21 mouse cellular contexts compared by ENCODE assay signal in genomic region chr17:27123103-27123502, GRCm38 (mm10). TPM values are rescaled to one million over a fixed set of nuclear protein-coding genes. Genes with fewer than 3 reads are reported as not detected.
A peak's percentile ranks its signal among the peaks of the same experiment; 100 is the strongest.
DNase-seq lines count a peak whose midpoint lies in the region; TF ChIP-seq lines count a peak whose summit lies in the region.
"Had no signal": no experiment of that assay in that cellular context is flagged by ENCODE, and none has a peak within 500 bp of the region (broad histone marks: within the 10 kb centered on the region; RNA-seq: fewer than 3 reads in every experiment).

No protein-coding gene starts in this region.

- intact Hi-C loops in heart, postnatal 10 days (cut with DNase I): no loop called here

- H3K4me3 ChIP-seq in layer of hippocampus, adult 2 months: no peak overlapping the region
- H3K4me3 ChIP-seq in cortical plate, adult 2 months (ENCODE audit: insufficient read depth, low read length): no peak overlapping the region
- H3K4me3 ChIP-seq: embryonic facial prominence, embryonic 13.5 days; embryonic facial prominence, embryonic 15.5 days; erythroblast, embryonic 14.5 days; forebrain, embryonic 10.5 days; forebrain, embryonic 12.5 days had no signal

- TF ChIP-seq CTCF in layer of hippocampus, adult 2 months (conservative IDR thresholded peaks at IDR 0.05): no peak
- TF ChIP-seq CTCF in cortical plate, adult 2 months (IDR thresholded peaks at IDR 0.05; ENCODE audit: extremely low read depth, insufficient read depth, low read length): no peak

- no peak for TF ChIP-seq POLR2A in cortical plate, adult 2 months (IDR thresholded peaks at IDR 0.05; ENCODE audit: extremely low read depth, insufficient read depth, low read length)

- H3K4me1 ChIP-seq in cortical plate, adult 2 months (ENCODE audit: control insufficient read depth, insufficient read depth, low read length): peaks cover 8% of the 10 kb centered on the region

- DNase-seq in heart, adult 11 months: peak; percentile 92
- no peak for DNase-seq in heart, postnatal 10 days
- DNase-seq in layer of hippocampus, adult 2 months (ENCODE audit: low spot score in 2 of 2): no peak
- DNase-seq in layer of hippocampus, adult 11-12 months (ENCODE audit: low spot score): no peak
- DNase-seq: adrenal gland, adult 8-10 months; adrenal gland, postnatal 14 days; adrenal gland, postnatal 36 days; B cell, adult 2 months; cerebellum, adult 2 months; cerebellum, postnatal 10 days; embryo, embryonic 11 days had no signal

- peak overlapping the region; percentile 46; the same call in 1 of the 2 replicates for H3K27ac ChIP-seq in layer of hippocampus, adult 2 months
- H3K27ac ChIP-seq in cortical plate, adult 2 months (ENCODE audit: insufficient read depth, low read length): peak overlapping the region; percentile 19; the same call in 1 of the 2 replicates
- H3K27ac ChIP-seq: embryonic facial prominence, embryonic 13.5 days; embryonic facial prominence, embryonic 15.5 days; forebrain, embryonic 12.5 days had no signal

RNA-seq across cellular contexts. Expression of gene Uqcc2, which starts 10.6 kb away (rescaled TPM):
- total RNA-seq in heart, postnatal 10 days (2021): 100 to 1,000 TPM; 278 to 279 TPM
- 100 to 1,000 TPM; 182 to 220 TPM for total RNA-seq in layer of hippocampus, adult 2 months (2021)
- polyA plus RNA-seq in cortical plate, adult 2 months (2012; rRNA removed): 438 and 459 TPM in 2 replicates

RNA-seq across cellular contexts. Expression of gene Ip6k3, which starts 44.5 kb away (rescaled TPM):
- total RNA-seq in heart, postnatal 10 days (2021): 1 to 10 TPM; 9.2 to 10.0 TPM
- total RNA-seq in layer of hippocampus, adult 2 months (2021): under 1 TPM; 0.15 to 0.20 TPM
- 1.0 and 1.1 TPM in 2 replicates for polyA plus RNA-seq in cortical plate, adult 2 months (2012; rRNA removed)
- polyA plus RNA-seq: activated CD4-positive, CD25-positive, alpha-beta regulatory T cell, adult 4 months; CD4-positive, CD25-positive, alpha-beta regulatory T cell, adult 4 months; erythroblast, embryonic 14.5 days; forebrain, embryonic 16.5 days; G1E had no signal

Comparison
In these comparisons a context has a peak if more than half of its experiments do, and no peak if none do; other contexts are left out.
1. RNA of gene Ip6k3, which starts 44.5 kb away (total RNA-seq): 9.2 to 10.0 TPM in heart, postnatal 10 days; 0.15 to 0.20 TPM in layer of hippocampus, adult 2 months; every median in the first group is over 4 times any median in the second.